Mouse (Mus musculus) adrenal gland, adult 18-20 months (tissue): ENCODE results near the gene Exosc5. TPM values are rescaled to one million over a fixed set of nuclear protein-coding genes. Genes with fewer than 3 reads are reported as not detected.

Experiments used
- DNase-seq, 2 experiments: peaks; one replicate each; pipeline ENCODE4 v3.0.0; 2021 to 2022; ENCODE audit warnings: low spot score in 2 of 2
- total RNA-seq, 2 experiments: library from RNA; stranded (reverse); gene quantifications; 1 replicate in 1 of 2; 2 replicates in 1 of 2; pipeline ENCODE4 v1.2.3; 2021

The Exosc5 gene
- total RNA-seq, 2 experiments from 2014 or later: 38.0 to 49.3 TPM

- no peak for DNase-seq
Observed at GRCm38 (mm10) chr7:25703793-25704494, 45.0 kb downstream of the Exosc5 start.

- DNase-seq: no peak
Observed at GRCm38 (mm10) chr7:25704716-25705364, 45.9 kb downstream of the Exosc5 start.

GRCm38 (mm10) chr7:25705801-25706251 is 46.9 kb downstream of the Exosc5 start:
- DNase-seq: no peak

GRCm38 (mm10) chr7:25706578-25707170 is 47.7 kb downstream of the Exosc5 start:
- no peak for DNase-seq

- no peak for DNase-seq
Observed at GRCm38 (mm10) chr7:25707581-25708292, 48.8 kb downstream of the Exosc5 start.

- no peak for DNase-seq
Observed at GRCm38 (mm10) chr7:25709961-25710360, 51.0 kb downstream of the Exosc5 start.

GRCm38 (mm10) chr7:25710519-25711130 is 51.7 kb downstream of the Exosc5 start:
- DNase-seq: no peak

GRCm38 (mm10) chr7:25711165-25711564 is 52.2 kb downstream of the Exosc5 start:
- DNase-seq: no peak

GRCm38 (mm10) chr7:25711731-25712197 is 52.8 kb downstream of the Exosc5 start:
- DNase-seq: no peak

GRCm38 (mm10) chr7:25712801-25713200 is 53.8 kb downstream of the Exosc5 start:
- no peak for DNase-seq

GRCm38 (mm10) chr7:25714581-25714980 is 55.6 kb downstream of the Exosc5 start:
- no peak for DNase-seq

GRCm38 (mm10) chr7:25715731-25716271 is 56.8 kb downstream of the Exosc5 start:
- DNase-seq: no peak

GRCm38 (mm10) chr7:25717478-25717877 is 58.5 kb downstream of the Exosc5 start:
- no peak for DNase-seq

GRCm38 (mm10) chr7:25718788-25719417 is 59.9 kb downstream of the Exosc5 start, which contains the start of gene Ccdc97:
Gene Ccdc97 (minus strand): TSS chr7:25719088.
- DNase-seq: peak; percentile 85 to 88

- peak; percentile 83 to 86 for DNase-seq
Observed at GRCm38 (mm10) chr7:25719761-25720610, 61.0 kb downstream of the Exosc5 start.

GRCm38 (mm10) chr7:25720760-25721159 is 61.8 kb downstream of the Exosc5 start:
- no peak for DNase-seq
